Mouse (Mus musculus) hindbrain, embryonic 14.5 days (tissue): Measurements from ENCODE around the gene Kcnmb2. TPM values are rescaled to one million over a fixed set of nuclear protein-coding genes. Genes with fewer than 3 reads are reported as not detected.
A peak's percentile ranks its signal among the peaks of the same experiment; 100 is the strongest.

Source experiments
- ATAC-seq: fragments of 200-750 bp; cut with Nextera tagmentation; 2 replicates; pipeline ENCODE4 v1.8.0; 2017; ENCODE audit warnings: moderate number of reproducible peaks, mild to moderate bottlenecking, moderate TSS enrichment, moderate library complexity; ENCODE audit not compliant: low FRiP score
- DNase-seq: peaks from one replicate; pipeline ENCODE4 v3.0.0-alpha.2; 2015; ENCODE audit warnings: low spot score
- H3K27ac ChIP-seq: fragments of 300-500 bp; sonication (generic); 2 replicates; pipeline ENCODE4 v1.5.1; 2014; ENCODE audit warnings: mild to moderate bottlenecking, moderate library complexity
- H3K27me3 ChIP-seq: fragments of 300-500 bp; sonication (generic); 2 replicates; pipeline ENCODE4 v1.6.1; 2014; ENCODE audit warnings: mild to moderate bottlenecking, low read length, mixed read lengths; ENCODE audit not compliant: control insufficient read depth, insufficient read depth
- H3K36me3 ChIP-seq: fragments of 300-500 bp; sonication (generic); replicated peaks from 2 replicates; pipeline ENCODE4 v1.6.1; 2014; ENCODE audit not compliant: control insufficient read depth, insufficient read depth
- H3K4me1 ChIP-seq: fragments of 300-500 bp; sonication (generic); replicated peaks from 2 replicates; pipeline ENCODE4 v1.6.1; 2014; ENCODE audit warnings: antibody characterized with exemption, low read length, mixed read lengths; ENCODE audit not compliant: control insufficient read depth, insufficient read depth
- H3K4me2 ChIP-seq: fragments of 300-500 bp; sonication (generic); replicated peaks from 2 replicates; pipeline ENCODE4 v1.6.1; 2014; ENCODE audit warnings: mild to moderate bottlenecking, moderate library complexity
- H3K4me3 ChIP-seq: fragments of 300-500 bp; sonication (generic); replicated peaks from 2 replicates; pipeline ENCODE4 v1.5.1; 2014; ENCODE audit warnings: mild to moderate bottlenecking, low read length
- H3K9ac ChIP-seq: fragments of 300-500 bp; sonication (generic); 2 replicates; pipeline ENCODE4 v1.6.1; 2014
- H3K9me3 ChIP-seq: fragments of 300-500 bp; sonication (generic); 2 replicates; pipeline ENCODE4 v1.6.1; 2016; ENCODE audit warnings: low read length; ENCODE audit not compliant: control insufficient read depth
- WGBS: fragments of 180-500 bp; shearing (Covaris S2); extraction: QIAGEN DNeasy Blood & Tissue Kit; methylation state at CpG from one replicate; pipeline ENCODE4 v1.1.7; 2014; 5-methylcytosine and 5-hydroxymethylcytosine counted together
- polyA plus RNA-seq: library from polyadenylated mRNA; unstranded; fragments of >200 nt; fragmentation: Nextera tagmentation; extraction: Ambion mirVana; gene quantifications from 2 replicates; pipeline ENCODE4 v1.2.1, GENCODE M21; 2014

Gene Kcnmb2
- polyA plus RNA-seq, 1 experiment from 2014 or later = 12.7 TPM

DNA sequence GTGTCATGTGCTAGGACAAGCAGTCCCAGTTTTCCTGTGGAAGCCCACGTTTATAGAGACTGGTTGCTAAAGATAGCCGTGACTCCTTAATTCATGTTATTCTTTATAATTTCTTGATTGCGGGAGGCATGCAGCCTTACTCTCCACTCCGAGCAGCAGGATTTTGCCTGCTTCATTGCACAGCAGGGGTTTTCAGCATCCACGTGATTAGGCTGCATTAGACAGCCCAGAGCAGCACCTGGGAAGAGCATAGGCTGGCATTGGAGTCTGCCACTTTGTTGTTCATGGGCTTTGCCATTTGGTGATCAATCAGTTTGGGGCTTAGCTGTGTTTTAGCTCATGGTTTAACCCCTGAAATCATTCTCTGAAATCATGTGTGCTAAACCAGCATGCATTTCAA, 80.1 kb downstream of the Kcnmb2 start:
- 39% methylated on average over 5 of the region's 5 CpGs for WGBS
- ATAC-seq = peak; percentile 51; the same call in 1 of the 2 replicates
- no peak overlapping the region for H3K4me2 ChIP-seq
- H3K4me1 ChIP-seq = 0 out of 2 replicates have a peak, but pooled peaks cover 4% of the 10 kb centered on the region
- H3K27ac ChIP-seq = no peak overlapping the region
- H3K4me3 ChIP-seq = no peak overlapping the region
- no peaks in the 10 kb centered on the region for H3K9me3 ChIP-seq
- H3K36me3 ChIP-seq = no peaks in the 10 kb centered on the region
- DNase-seq = no peak
- H3K9ac ChIP-seq = no peak overlapping the region
- H3K27me3 ChIP-seq = no peaks in the 10 kb centered on the region

DNA sequence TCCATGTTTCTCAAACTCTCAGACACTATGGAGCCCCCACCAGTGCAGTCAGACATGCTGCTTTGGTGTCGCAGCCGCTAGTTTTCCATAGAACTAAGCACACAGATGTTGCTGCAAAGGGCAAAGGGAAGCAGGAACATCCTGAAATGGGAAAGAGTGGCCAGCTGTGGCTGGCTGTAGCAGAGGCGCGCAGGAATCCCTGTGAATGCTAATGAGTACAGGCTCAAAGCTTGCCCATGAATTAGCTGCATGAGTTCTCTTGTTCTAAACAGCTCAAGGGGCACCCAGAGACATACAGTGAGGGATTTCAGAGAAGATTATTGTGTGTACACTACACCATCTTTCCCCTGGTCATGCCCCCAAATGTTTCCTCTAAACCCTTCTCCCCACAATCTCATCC, 82.8 kb downstream of the Kcnmb2 start:
- no peaks in the 10 kb centered on the region for H3K36me3 ChIP-seq
- DNase-seq (no peak), ATAC-seq (no peak)
- 70% methylated on average over 4 of the region's 4 CpGs for WGBS
- H3K4me2 ChIP-seq = no peak overlapping the region
- H3K9me3 ChIP-seq = no peaks in the 10 kb centered on the region
- H3K27ac ChIP-seq = no peak overlapping the region
- H3K27me3 ChIP-seq = no peaks in the 10 kb centered on the region
- no peak overlapping the region for H3K9ac ChIP-seq
- H3K4me3 ChIP-seq = no peak overlapping the region
- 0 out of 2 replicates have a peak, but pooled peaks cover 4% of the 10 kb centered on the region for H3K4me1 ChIP-seq

DNA sequence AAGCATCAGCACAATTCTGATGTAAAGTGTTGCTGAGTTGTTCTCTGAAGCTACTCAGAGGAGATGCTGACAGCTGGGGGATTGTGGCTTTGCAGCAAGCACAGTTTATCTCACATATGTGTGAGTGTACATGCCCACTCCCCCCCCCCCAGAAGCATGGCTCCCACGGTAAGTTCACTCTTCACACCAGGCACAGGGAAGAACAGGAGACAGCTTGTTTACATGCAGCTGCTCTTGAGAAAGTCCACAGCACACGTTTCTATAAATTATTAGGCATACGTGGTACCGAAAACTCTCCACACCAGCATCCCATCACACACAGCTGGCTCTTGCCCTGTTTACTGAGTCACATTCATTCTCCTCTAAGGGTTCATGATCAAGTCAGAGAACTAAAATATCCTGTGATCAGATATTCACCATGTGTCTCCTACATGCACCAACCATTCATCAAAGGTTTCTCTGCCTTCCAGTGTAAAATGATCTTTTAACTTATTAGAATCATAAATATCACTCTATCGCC, 89.3 kb downstream of the Kcnmb2 start:
- no peak overlapping the region for H3K9ac ChIP-seq
- no peak overlapping the region for H3K27ac ChIP-seq
- no peak overlapping the region for H3K4me2 ChIP-seq
- DNase-seq (no peak), ATAC-seq (no peak)
- H3K36me3 ChIP-seq = no peaks in the 10 kb centered on the region
- H3K4me1 ChIP-seq = no peaks in the 10 kb centered on the region
- WGBS = 82% methylated on average over 5 of the region's 5 CpGs
- H3K27me3 ChIP-seq = no peaks in the 10 kb centered on the region
- no peak overlapping the region for H3K4me3 ChIP-seq
- H3K9me3 ChIP-seq = no peaks in the 10 kb centered on the region

DNA sequence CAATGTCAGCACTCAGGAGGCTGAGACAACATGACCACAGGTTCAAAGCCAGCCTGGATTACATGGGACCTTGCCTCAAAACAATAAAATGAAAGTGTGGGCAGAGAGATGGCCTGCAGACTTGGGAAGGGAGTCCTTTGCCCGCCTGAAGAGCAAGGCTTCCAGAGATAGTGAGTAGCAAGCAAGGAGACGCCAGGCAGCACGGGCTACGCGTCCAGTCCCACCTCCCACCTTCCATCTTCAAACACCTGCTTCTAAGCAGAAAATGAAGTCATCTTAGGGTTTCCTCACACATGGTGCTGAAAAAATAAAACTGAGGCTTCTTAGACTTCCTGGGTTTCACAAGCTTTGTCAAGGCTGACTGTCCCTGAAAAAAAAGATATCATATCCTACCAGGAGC, 109.3 kb downstream of the Kcnmb2 start:
- Histone ChIP-seq H3K9ac (no peak overlapping the region), H3K27me3 (no peaks in the 10 kb centered on the region), H3K4me2 (no peak overlapping the region), H3K4me1 (no peaks in the 10 kb centered on the region; the same call in 1 of the 2 replicates), H3K9me3 (no peaks in the 10 kb centered on the region), H3K27ac (no peak overlapping the region), H3K4me3 (no peak overlapping the region), H3K36me3 (no peaks in the 10 kb centered on the region)
- ATAC-seq (no peak), DNase-seq (no peak)
- 88% methylated on average over 5 of the region's 5 CpGs for WGBS

DNA sequence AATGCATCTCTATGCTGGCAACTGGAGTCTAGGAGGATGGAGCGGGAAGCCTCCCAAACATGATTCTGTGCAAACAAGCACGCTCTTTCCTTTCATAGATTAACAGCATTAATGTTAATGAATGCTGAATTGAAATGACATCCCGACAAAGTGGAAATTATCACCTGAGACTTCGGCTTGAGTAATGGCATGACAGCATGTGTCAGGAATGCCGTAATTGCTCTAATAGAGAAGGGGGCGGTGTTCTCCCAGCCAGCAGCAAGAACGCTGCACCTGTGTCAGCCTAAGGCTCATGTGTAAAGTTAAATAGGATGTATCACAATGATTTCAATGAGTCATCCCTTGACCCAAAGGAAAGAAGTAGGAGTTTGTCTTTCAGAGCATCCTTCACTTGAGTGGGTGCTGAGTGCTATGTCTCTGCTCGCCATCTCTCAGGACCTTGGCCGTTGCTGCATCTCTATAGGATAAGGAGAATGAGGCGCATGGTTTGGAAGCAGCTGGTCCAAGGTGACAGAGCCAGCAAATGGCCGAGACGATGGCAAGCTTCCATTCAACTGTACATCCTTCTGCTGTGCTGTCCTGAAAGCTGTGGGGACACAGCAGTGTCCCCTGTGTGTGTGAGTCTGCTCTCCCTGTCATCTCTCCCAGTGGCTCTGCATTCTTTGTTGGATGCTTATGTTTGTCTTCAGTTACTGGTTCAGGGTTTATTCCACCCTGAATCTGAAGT, 110.1 kb downstream of the Kcnmb2 start:
- Histone ChIP-seq H3K4me1 (no peaks in the 10 kb centered on the region; the same call in 1 of the 2 replicates), H3K36me3 (no peaks in the 10 kb centered on the region), H3K27ac (no peak overlapping the region; the same call in 1 of the 2 replicates), H3K9ac (no peak overlapping the region), H3K9me3 (no peaks in the 10 kb centered on the region), H3K4me3 (no peak overlapping the region), H3K27me3 (no peaks in the 10 kb centered on the region), H3K4me2 (no peak overlapping the region)
- ATAC-seq (no peak), DNase-seq (no peak)
- 73% methylated on average over 12 of the region's 12 CpGs for WGBS

DNA sequence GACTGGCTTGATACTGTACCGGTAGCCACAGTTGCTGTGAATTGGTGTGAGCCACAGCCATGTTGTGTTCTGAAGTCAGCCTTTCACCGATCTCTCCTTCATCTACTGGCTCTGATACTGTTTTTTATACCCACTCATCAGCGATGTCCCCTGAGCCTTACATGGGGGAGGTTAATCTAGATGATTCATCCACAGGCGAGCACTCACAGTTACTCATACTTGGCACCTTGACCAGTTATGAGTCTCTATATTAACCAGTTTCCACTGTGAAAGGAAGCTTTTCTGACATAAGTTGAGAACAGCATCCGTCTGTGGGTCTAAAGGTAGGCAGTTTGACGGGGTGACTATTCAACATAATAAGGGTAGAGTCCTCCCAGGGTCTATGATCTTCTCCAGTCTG, 118.7 kb downstream of the Kcnmb2 start:
- no peak overlapping the region for H3K4me3 ChIP-seq
- no peak for ATAC-seq
- H3K4me2 ChIP-seq = no peak overlapping the region
- H3K4me1 ChIP-seq = no peaks in the 10 kb centered on the region
- no peak overlapping the region for H3K27ac ChIP-seq
- no peak for DNase-seq
- H3K27me3 ChIP-seq = no peaks in the 10 kb centered on the region
- no peaks in the 10 kb centered on the region for H3K36me3 ChIP-seq
- no peak overlapping the region for H3K9ac ChIP-seq
- H3K9me3 ChIP-seq = no peaks in the 10 kb centered on the region
- WGBS = 94% methylated on average over 6 of the region's 6 CpGs

DNA sequence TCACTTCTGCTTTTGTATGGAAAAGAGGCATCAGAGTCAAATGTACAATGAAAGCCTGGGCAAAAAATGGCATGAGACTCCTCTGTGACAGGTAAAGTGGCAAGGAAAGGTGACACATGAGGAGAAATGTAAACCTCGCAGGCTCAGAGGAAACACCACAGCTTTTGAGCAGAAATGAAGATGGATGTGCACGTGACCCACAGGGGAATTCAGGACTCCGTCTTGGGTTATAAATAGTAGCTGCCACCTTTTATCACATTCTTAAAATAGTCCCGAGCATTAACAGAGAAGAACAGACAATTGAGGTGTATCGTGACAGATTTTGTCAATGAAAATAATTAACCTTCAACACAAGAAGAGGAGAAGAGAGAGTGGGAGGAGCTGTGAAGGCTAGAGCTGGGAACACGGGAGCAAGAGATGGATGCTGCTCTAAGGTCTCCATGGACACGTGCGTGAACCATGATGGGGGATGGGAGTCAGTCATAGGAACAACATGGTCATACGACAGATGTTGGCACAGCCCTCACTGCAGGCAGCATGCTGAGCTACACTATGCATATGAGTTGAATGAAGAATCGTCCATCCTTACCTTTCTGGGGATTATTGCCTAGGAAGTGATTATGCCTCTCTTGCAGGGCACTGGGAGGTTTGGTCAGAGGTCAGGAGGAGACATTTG, 127.2 kb downstream of the Kcnmb2 start:
- no peaks in the 10 kb centered on the region for H3K36me3 ChIP-seq
- DNase-seq = no peak
- ATAC-seq = no peak
- H3K4me3 ChIP-seq = no peak overlapping the region
- H3K4me2 ChIP-seq = no peak overlapping the region
- WGBS = 60% methylated on average over 10 of the region's 10 CpGs
- H3K9me3 ChIP-seq = no peaks in the 10 kb centered on the region
- H3K27me3 ChIP-seq = no peaks in the 10 kb centered on the region
- H3K4me1 ChIP-seq = peaks cover 5% of the 10 kb centered on the region; the same call in 1 of the 2 replicates
- no peak overlapping the region for H3K9ac ChIP-seq
- H3K27ac ChIP-seq = no peak overlapping the region

DNA sequence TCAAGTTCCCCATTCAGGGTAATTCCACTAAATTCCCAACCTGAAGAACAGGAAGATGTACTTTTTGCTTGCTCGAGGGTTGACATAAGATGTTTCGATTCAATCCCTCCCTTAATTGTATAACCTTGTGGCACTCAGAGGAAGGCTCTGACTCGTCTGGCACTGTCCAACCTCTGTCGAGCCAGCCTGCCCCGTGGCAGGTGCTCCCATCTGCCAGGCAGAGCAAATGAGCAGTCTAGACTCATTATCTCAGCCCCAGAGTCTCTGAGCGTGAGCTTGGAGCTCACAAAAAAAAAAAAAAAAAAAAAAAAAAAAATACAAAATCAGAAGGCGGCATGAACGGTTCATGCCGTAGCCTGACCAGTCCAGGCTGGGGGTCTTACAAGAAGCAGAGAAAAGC, 130.1 kb downstream of the Kcnmb2 start:
- no peaks in the 10 kb centered on the region for H3K36me3 ChIP-seq

DNA sequence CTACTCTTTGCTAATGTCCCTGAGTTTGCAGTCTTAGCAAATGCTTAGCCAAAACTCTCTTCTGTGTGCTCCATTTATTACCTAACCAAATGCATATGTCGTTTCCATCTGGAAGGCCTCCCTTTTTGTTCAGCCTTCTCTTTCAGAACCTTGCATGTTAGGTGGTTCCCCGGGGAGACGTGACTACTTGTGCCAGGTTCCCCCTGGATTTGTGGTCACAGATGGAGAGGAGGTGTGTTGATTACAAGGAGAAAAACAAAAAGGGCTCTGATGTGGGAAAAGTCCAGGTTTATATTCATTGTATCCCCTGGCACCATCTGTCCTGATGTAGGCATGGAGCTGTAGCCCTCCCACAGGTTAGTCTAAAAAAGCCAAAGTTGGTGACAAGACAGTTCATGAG, 141.5 kb downstream of the Kcnmb2 start:
- ATAC-seq (no peak), DNase-seq (no peak)
- H3K9ac ChIP-seq = no peak overlapping the region
- H3K36me3 ChIP-seq = no peaks in the 10 kb centered on the region
- H3K4me3 ChIP-seq = no peak overlapping the region
- H3K27ac ChIP-seq = no peak overlapping the region
- no peaks in the 10 kb centered on the region for H3K27me3 ChIP-seq
- no peak overlapping the region for H3K4me2 ChIP-seq
- WGBS = 66% methylated on average over 3 of the region's 3 CpGs
- no peaks in the 10 kb centered on the region for H3K9me3 ChIP-seq
- no peaks in the 10 kb centered on the region for H3K4me1 ChIP-seq

More for the DNA sequence above, 130.1 kb downstream of the Kcnmb2 start:
- DNase-seq (no peak), ATAC-seq (peak; percentile 71; the same call in 1 of the 2 replicates)
- H3K27me3 ChIP-seq = no peaks in the 10 kb centered on the region
- WGBS = 38% methylated on average over 9 of the region's 9 CpGs
- H3K9ac ChIP-seq = no peak overlapping the region
- peaks cover 5% of the 10 kb centered on the region; the same call in 1 of the 2 replicates for H3K4me1 ChIP-seq
- H3K4me2 ChIP-seq = no peak overlapping the region
- H3K4me3 ChIP-seq = no peak overlapping the region
- H3K27ac ChIP-seq = no peak overlapping the region
- no peaks in the 10 kb centered on the region for H3K9me3 ChIP-seq
